11 mouse cellular contexts compared by ENCODE assay signal in the genomic region with DNA sequence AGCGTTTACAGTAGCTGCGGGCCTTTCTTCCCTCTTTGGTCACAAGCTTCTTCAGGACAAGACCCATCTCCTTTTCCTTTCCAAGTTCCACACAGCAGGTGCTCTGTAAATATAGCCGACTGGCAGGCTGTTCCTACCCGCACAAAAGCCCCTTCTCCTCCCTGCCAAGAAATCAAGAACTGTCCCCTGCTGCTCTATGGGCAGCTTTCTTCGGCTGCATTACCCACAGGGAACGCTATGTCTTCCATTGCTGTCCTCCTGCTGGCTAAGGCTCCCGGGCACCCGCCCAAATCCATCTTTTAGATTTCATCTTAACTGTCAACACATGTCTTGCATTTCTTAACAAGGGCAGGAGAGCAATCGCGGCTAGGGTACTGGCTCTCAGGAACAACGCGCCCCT. TPM values are rescaled to one million over a fixed set of nuclear protein-coding genes. Genes with fewer than 3 reads are reported as not detected.
A peak's percentile ranks its signal among the peaks of the same experiment; 100 is the strongest.
DNase-seq lines count a peak whose midpoint lies in the region; ATAC-seq lines count a peak whose summit lies in the region.
"Had no signal": no experiment of that assay in that cellular context is flagged by ENCODE, and none has a peak within 500 bp of the region (broad histone marks: within the 10 kb centered on the region; RNA-seq: fewer than 3 reads in every experiment).

No protein-coding gene starts in this region.

- H3K4me2 ChIP-seq in intestine, embryonic 15.5 days (replicated peaks), result no peak overlapping the region
- H3K4me2 ChIP-seq: stomach, embryonic 15.5 days had no signal

- peak; percentile 59 for ATAC-seq in frontal cortex, adult (ENCODE audit: low TSS enrichment)
- no peak for ATAC-seq in intestine, embryonic 15.5 days

- H3K4me3 ChIP-seq in intestine, embryonic 15.5 days (replicated peaks), result no peak overlapping the region
- H3K4me3 ChIP-seq: stomach, embryonic 15.5 days had no signal

- no peaks in the 10 kb centered on the region for H3K9me3 ChIP-seq in intestine, embryonic 15.5 days
- H3K9me3 ChIP-seq: stomach, embryonic 15.5 days had no signal

- no peaks in the 10 kb centered on the region for H3K27me3 ChIP-seq in intestine, embryonic 15.5 days (replicated peaks)
- H3K27me3 ChIP-seq: CH12.LX; stomach, embryonic 15.5 days had no signal

- H3K36me3 ChIP-seq in intestine, embryonic 15.5 days, result no peaks in the 10 kb centered on the region
- H3K36me3 ChIP-seq: stomach, embryonic 15.5 days had no signal

- H3K4me1 ChIP-seq in intestine, embryonic 15.5 days (replicated peaks), result no peaks in the 10 kb centered on the region
- H3K4me1 ChIP-seq: stomach, embryonic 15.5 days had no signal

- 76% methylated on average over 12 of the region's 12 CpGs for WGBS in intestine, embryonic 15.5 days

- DNase-seq in frontal cortex, adult 2 months (ENCODE audit: extremely low spot score in 1 of 2, low spot score in 1 of 2), result no peak
- DNase-seq in 3T3-L1 (ENCODE audit: low read depth, low spot score), result peak; percentile 3
- DNase-seq in cerebellum, adult 9-11 months, result peak; percentile 54
- DNase-seq in layer of hippocampus, adult 8-10 months (ENCODE audit: low spot score in 2 of 2), result peak; percentile 13 to 47
- DNase-seq in c-Kit-positive CD71-positive TER-119-positive erythroid progenitor cells, embryonic 14.5 days (ENCODE audit: low spot score), result no peak
- no peak for DNase-seq in T-cell, adult 2 months (ENCODE audit: low spot score)

- no peak overlapping the region for H3K9ac ChIP-seq in intestine, embryonic 15.5 days
- H3K9ac ChIP-seq: stomach, embryonic 15.5 days had no signal

- no peak overlapping the region for H3K27ac ChIP-seq in intestine, embryonic 15.5 days
- H3K27ac ChIP-seq: stomach, embryonic 15.5 days had no signal

RNA-seq across cellular contexts. Expression of gene Mybpc1, which starts 13.9 kb away (rescaled TPM):
- polyA plus RNA-seq in frontal cortex, adult 2 months (2012; rRNA removed), result 12.3 and 13.3 TPM in 2 replicates
- 1 to 10 TPM; 2.2 to 3.3 (median 2.6) TPM for total RNA-seq in layer of hippocampus, adult 8-10 months (2022)
- 1.4 and 3.3 TPM in 2 replicates for polyA plus RNA-seq in intestine, embryonic 15.5 days (2015; fragmentation: Nextera tagmentation; extraction: Ambion mirVana)
- total RNA-seq: CH12.LX; megakaryocyte, adult 5-6 weeks had no signal

Comparison
In these comparisons a context has a peak if more than half of its experiments do, and no peak if none do; other contexts are left out.
1. DNase-seq: peak in 3T3-L1 (single experiment), cerebellum, adult 9-11 months (single experiment) and layer of hippocampus, adult 8-10 months (2 of 2); none in frontal cortex, adult 2 months (0 of 2), c-Kit-positive CD71-positive TER-119-positive erythroid progenitor cells, embryonic 14.5 days (single experiment) and T-cell, adult 2 months (single experiment).